Mouse (Mus musculus) thymus, postnatal 14 days (tissue): ENCODE results near the gene Myo9a.
A peak's percentile ranks its signal among the peaks of the same experiment; 100 is the strongest.

Source experiments
- DNase-seq: peaks from one replicate; pipeline ENCODE4 v3.0.0; 2021

Gene Myo9a

GRCm38 (mm10) chr9:59750267-59751065 is at the start of gene Myo9a, which contains the start of gene Senp8:
Myo9a (plus strand) TSS chr9:59750896.
Senp8 (minus strand) TSS chr9:59750710.
- DNase-seq, result peak; percentile 100

DNA sequence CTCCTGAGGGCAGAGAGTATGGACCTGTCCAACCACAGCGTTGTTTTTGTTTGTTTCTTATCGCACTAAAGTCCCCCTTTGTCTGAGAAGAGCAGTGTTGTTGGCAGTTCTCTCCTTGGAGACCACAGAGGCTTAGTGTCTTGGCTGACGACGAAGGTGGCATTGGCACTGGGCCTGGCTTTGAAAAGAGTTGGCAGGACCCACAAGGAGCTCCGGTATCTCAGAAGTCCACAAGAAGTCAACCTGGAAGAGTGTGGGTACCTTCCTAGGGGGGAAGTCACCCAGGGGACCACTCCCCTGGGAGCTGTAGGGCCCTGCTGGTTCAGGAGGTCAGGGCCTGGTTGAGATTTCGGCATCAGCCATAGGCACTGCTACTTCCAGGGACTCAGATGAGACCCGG is 49.6 kb upstream of the Myo9a start:
- no peak for DNase-seq

- DNase-seq, result no peak
Measured at GRCm38 (mm10) chr9:59703099-59703498, 47.6 kb upstream of the Myo9a start.

DNA sequence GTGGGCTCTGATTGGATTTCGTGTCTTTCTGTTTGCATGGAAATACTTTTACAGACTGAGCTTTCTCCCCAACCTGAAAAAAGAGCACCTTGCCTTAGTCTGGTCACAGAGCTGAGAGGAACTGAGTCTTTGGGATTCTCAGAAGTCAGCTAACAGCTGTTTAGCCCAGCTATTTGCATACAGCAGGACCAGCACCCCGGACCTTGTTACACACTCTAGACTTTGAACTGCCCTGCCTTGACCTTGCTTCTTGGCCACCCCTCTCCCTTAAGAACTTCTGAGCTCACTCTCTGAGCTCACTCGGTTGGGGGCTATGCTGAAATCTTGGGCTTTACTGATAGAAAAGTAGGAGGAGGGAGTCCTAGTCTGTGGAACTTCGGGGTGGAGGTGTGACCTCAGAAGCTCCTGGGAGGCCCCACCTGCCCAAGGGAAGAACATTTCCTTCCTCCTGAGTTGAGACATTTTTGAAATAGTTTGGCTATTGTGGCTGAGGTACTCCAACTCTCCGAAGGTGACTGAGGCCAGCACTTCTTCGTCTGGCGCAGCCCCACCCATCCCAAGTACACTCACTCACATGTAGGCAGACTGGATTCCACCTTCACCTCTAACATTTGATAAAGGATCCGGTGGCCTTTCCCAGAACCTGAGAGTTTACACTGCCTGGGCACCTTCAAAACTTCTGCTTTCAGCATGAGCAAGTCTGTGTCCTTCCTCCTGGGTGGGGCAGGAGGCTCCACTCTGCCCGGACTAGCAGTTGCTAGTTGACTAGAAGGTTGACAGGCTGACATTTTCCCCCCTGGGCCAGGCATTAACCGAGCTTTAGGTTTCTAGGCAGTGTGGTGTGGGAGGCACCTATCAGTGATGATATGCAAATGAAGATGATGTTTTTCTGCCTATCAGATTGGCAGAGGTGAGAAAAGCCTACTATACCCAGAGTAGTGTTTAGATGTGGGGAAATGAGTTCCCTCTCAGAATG is 43.6 kb upstream of the Myo9a start:
- DNase-seq, result peak; percentile 32

- DNase-seq, result no peak
Measured at GRCm38 (mm10) chr9:59709225-59709624, 41.5 kb upstream of the Myo9a start.

GRCm38 (mm10) chr9:59716275-59716898 is 34.3 kb upstream of the Myo9a start:
- DNase-seq, result no peak

- no peak for DNase-seq
Measured at GRCm38 (mm10) chr9:59718237-59718636, 32.5 kb upstream of the Myo9a start.

DNA sequence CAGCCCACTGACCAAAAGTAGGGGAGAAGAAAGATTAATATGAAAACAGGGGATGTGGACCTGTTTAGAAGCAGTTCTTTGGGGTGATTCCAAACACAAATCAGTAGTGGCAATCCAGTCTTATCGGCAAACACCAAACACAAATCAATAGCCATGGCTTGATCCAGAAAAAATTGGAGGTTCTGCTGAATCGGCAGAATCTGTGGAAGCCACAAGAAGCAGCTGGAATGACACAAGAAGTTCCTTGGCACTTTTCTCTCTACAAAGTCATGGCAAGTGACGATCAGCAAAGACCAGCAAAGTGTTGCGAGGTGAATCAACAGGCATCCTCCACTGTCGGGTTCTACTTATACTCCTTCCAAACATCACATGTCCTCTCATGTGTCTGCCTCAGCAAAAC is 29.6 kb upstream of the Myo9a start:
- no peak for DNase-seq

DNA sequence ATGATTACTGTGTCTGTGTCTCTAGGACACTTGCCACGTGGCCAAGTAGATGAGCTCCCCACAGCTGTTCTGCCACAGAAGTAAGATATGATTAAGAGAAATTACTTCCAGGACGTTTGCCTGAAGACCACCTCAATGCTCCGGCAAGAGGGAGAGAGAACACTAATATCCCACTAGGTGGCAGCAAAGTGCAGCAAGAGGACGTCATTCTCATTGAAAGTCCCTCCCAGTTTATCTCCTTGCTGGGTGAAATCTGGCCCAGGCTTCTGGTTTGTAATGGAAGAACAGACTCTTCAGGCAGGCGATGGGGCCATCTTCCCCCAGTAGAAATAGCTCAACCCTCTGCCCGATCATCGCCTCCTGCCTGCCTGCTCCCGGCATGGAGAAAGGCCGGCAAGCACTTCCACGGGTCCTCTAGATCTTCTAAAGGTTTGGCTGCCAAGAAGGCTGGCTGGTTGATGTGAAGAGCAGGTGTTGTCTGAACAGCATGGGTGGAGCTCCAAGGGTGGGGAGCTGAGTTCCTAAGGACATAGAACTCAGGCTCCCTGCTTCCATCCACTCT is 27.5 kb upstream of the Myo9a start:
- DNase-seq, result peak; percentile 74

GRCm38 (mm10) chr9:59723791-59724442 is 26.8 kb upstream of the Myo9a start:
- DNase-seq, result no peak

DNA sequence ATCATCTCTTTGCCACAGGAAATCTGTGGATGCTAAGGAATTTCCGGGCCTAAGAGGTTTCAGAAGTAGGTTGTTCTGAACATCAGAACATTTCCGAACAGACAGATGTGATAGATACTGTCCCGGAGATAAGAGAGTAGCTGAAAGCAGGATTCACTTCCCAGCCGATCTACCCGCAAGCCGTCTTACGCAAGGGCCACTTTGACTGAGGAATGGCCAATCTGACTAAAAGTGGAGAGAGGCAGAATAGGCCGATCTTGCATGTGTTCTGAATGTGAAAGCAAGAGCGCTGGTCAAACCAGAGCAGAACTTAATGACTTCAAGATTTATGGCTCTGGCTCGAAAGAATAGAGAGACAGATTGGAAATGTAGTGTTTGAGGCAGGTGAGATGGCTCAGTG is 25.2 kb upstream of the Myo9a start:
- DNase-seq, result no peak

- DNase-seq, result no peak
Measured at GRCm38 (mm10) chr9:59727569-59728286, 23.0 kb upstream of the Myo9a start.

- no peak for DNase-seq
Measured at GRCm38 (mm10) chr9:59731136-59731535, 19.6 kb upstream of the Myo9a start.

DNA sequence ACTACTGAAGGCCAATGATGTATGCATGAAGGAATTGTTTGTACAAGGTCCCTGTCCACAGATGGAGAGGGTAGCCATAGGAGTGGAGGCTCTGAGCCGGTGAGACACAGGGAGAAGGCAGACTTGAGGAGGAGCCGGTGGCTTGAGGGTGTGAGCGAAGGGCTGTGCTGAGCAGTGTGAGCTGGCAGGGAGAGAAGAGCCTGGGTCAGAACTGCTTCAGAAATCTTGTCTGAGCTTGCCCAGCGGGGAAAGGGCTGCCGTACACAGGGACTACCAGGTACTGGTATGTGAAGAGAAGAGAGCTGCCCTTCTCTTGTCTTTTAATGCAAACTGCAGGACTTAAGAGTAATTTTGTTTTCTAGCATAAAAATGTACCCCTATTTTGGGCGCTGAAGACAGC is 17.6 kb upstream of the Myo9a start:
- no peak for DNase-seq

GRCm38 (mm10) chr9:59735394-59735793 is 15.3 kb upstream of the Myo9a start:
- no peak for DNase-seq

GRCm38 (mm10) chr9:59740593-59740992 is 10.1 kb upstream of the Myo9a start:
- DNase-seq, result no peak

GRCm38 (mm10) chr9:59743903-59744302 is 6.8 kb upstream of the Myo9a start:
- DNase-seq, result no peak

DNA sequence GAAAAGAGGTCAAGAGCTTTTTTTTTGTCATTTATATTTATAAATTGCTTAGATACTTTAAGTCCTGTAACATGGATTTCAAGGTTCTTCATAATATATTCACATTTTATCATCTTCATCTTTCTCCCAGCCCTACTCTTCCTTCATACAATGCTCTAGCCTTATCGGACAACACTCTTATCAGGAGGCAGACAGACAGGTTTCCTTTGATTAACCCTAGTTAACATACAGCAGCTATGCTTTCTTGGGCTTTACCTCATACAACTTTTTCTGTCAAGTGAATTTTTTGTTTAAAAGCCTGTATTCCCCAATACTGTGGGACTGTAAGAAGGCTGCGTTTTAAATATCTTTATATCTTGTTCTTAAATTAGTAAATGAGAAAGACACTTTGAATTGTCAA is 2.3 kb upstream of the Myo9a start:
- DNase-seq, result no peak

GRCm38 (mm10) chr9:59748969-59749368 is 1.7 kb upstream of the Myo9a start:
- DNase-seq, result peak; percentile 6

DNA sequence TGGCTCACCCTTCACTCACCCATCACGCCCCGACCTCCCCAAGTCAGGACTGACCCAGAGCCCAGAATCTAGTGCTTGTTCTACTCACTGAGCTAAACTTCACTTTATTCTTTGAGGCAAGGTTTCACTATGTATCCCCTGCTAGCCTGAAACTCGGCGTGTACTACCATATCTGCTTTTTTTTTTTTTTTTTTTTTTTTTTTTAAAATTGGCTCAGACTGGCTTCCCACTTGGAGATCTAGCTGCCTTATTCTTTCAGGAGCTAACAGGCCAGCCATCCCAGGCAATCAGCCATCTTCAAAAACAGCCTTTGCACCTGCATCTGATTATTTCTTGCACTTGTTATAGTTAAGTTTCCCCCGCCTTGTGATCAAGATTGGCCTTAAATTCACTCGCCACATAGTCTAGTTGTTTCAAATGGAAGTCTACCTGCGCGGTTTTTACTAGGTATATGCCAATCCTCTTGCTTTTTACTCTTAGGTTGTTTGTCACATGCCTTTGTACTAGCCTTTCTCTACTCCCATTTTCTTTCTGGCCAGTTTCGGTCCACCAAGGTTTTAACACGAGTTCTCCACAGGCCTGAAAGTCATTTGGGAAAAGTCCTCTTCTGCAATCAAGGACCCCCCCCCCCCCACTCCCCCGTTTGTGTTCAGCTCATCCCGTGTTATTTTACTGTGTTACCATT is 973 bp upstream of the Myo9a start:
- DNase-seq, result peak; percentile 5

- peak; percentile 82 for DNase-seq
Measured at GRCm38 (mm10) chr9:59751066-59751581, 428 bp downstream of the Myo9a start.
